Mouse (Mus musculus) limb, embryonic 11.5 days (tissue): ENCODE measurements around the gene Sar1b. TPM values are rescaled to one million over a fixed set of nuclear protein-coding genes. Genes with fewer than 3 reads are reported as not detected.

Experiments
- ATAC-seq: fragments of 200-750 bp; cut with Nextera tagmentation; 2 replicates; pipeline ENCODE4 v1.8.0; 2017; ENCODE audit warnings: low read depth; ENCODE audit not compliant: insufficient number of reproducible peaks, low FRiP score, low TSS enrichment
- DNase-seq: peaks from one replicate; pipeline ENCODE4 v3.0.0-alpha.2; 2015; ENCODE audit warnings: low spot score
- H3K27ac ChIP-seq: fragments of 300-500 bp; sonication (generic); replicated peaks from 2 replicates; pipeline ENCODE4 v1.5.1; 2014; ENCODE audit warnings: low read depth, mild to moderate bottlenecking, low read length
- H3K27me3 ChIP-seq: fragments of 300-500 bp; sonication (generic); 2 replicates; pipeline ENCODE4 v1.6.1; 2014; ENCODE audit warnings: mild to moderate bottlenecking, low read length, mixed read lengths; ENCODE audit not compliant: control insufficient read depth, insufficient read depth
- H3K36me3 ChIP-seq: fragments of 300-500 bp; sonication (generic); 2 replicates; pipeline ENCODE4 v1.6.1; 2014; ENCODE audit warnings: mild to moderate bottlenecking, low read length, moderate library complexity, mixed read lengths; ENCODE audit not compliant: control insufficient read depth, insufficient read depth
- H3K4me1 ChIP-seq: fragments of 300-500 bp; sonication (generic); 2 replicates; pipeline ENCODE4 v1.6.1; 2014; ENCODE audit warnings: low read length, mixed read lengths; ENCODE audit not compliant: control insufficient read depth, insufficient read depth
- H3K4me2 ChIP-seq: fragments of 300-500 bp; sonication (generic); 2 replicates; pipeline ENCODE4 v1.6.1; 2014; ENCODE audit warnings: low read depth, mild to moderate bottlenecking, moderate library complexity; ENCODE audit not compliant: severe bottlenecking
- H3K4me3 ChIP-seq: fragments of 300-500 bp; sonication (generic); 2 replicates; pipeline ENCODE4 v1.5.1; 2014; ENCODE audit warnings: low read depth, low read length
- H3K9ac ChIP-seq: fragments of 300-500 bp; sonication (generic); 2 replicates; pipeline ENCODE4 v1.6.1; 2014; ENCODE audit warnings: mild to moderate bottlenecking, low read length
- H3K9me3 ChIP-seq: fragments of 300-500 bp; sonication (generic); 2 replicates; pipeline ENCODE4 v1.6.1; 2016; ENCODE audit warnings: low read length; ENCODE audit not compliant: control insufficient read depth
- WGBS: fragments of 180-500 bp; shearing (Covaris S2); extraction: QIAGEN DNeasy Blood & Tissue Kit; methylation state at CpG from one replicate; pipeline ENCODE4 v1.1.7; 2014; 5-methylcytosine and 5-hydroxymethylcytosine counted together
- polyA plus RNA-seq: library from polyadenylated mRNA; unstranded; fragments of >200 nt; fragmentation: Nextera tagmentation; extraction: Ambion mirVana; gene quantifications from 2 replicates; pipeline ENCODE4 v1.2.1, GENCODE M21; 2014

The Sar1b gene
- polyA plus RNA-seq, 1 experiment from 2014 or later: 89.5 TPM

DNA sequence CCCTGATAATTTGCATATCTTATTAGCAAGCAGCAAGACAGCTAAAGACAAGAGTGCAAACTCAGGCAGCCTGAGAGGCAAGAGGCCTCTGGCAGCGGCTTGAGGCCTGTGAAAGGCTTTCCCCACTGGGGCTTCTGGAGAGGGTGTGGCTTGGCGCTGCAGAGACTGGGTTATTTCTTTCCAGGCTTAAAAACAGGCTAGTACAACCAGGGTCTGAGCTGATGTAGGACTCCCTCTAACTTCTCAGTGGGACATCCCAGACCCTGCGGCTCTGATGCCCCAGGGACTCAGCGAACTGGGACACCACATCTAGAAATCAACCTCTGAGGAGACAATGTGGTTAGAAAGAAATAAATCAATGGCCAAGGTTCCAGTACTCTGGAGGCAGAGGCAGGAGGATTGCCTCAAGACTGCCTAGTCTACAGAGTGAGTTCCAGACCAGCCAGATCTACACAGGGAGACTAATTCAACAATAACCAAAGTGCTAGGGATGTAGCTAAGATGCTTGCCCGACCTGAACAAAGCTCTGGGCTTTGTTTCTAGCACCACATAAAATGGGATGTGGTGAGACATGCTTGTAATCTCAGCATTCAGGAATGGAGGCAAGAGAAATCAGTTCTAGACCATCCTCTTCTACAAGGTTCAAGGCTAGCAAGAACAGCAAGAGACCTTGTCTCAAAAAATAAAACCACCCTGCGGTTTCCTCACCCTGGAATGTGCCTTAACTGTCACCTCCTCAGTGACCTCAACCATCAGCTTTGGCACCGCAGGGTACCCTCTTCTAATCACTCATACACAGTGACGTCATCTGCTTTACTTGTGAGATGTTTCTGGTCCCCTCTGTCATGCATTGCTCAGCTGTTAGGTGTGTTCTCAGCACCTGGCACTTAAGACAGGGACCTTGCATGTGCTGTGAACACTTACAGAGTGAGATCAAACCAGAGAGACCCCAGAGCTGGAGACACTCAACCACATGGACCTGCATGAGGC lies 74.0 kb downstream of the Sar1b start:
- Histone ChIP-seq H3K36me3 (no peaks in the 10 kb centered on the region), H3K9me3 (no peaks in the 10 kb centered on the region), H3K4me3 (no peak overlapping the region), H3K9ac (no peak overlapping the region), H3K27ac (no peak overlapping the region), H3K27me3 (no peaks in the 10 kb centered on the region), H3K4me1 (no peaks in the 10 kb centered on the region), H3K4me2 (no peak overlapping the region)
- no peak for ATAC-seq
- 75% methylated on average over 8 of the region's 8 CpGs for WGBS
- DNase-seq: no peak

DNA sequence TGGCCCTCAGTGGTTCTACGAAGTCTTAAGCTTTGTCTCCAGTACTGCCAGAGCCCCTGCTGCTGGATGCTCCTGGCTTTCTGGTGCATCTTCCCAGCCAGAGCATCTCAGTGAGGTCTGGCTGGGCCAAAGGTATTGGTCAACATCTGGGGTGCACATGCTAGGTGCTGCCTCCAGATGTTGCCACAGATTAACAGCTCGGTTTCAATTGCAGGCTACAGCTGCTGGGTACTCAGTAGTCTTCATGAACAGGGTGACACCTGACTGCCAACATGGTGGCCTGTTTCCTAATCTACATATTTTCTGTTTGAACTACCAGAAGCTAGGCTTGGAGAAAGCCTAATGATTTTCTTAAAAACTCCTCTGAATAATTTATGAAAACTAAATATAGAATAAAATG lies 75.6 kb downstream of the Sar1b start:
- no peaks in the 10 kb centered on the region for H3K4me1 ChIP-seq
- no peak overlapping the region for H3K4me2 ChIP-seq
- WGBS: 70% methylated on average over 2 of the region's 2 CpGs

DNA sequence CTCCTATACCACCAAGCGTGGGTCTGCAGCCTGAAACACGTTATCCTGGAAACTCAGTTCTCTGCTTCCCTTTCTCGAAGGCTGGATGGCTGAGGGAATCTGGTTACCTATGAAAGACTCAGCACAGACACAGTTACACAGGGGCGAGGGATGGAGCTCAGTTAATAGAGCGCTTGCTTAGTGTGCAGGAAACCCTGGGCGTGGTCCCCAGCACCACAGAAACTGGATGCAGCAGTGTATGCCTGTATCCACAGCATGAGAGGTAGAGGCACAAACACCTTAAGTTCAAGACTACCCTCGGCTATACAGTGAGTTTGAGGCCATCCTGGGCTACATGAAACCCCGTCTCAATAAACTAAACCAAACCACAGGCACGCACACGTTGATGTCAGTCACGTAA lies 76.5 kb downstream of the Sar1b start:
- no peak for ATAC-seq
- 86% methylated on average over 11 of the region's 11 CpGs for WGBS
- H3K36me3 ChIP-seq: no peaks in the 10 kb centered on the region

More for the DNA sequence above, 75.6 kb downstream of the Sar1b start:
- Histone ChIP-seq H3K9ac (no peak overlapping the region), H3K4me3 (no peak overlapping the region), H3K9me3 (no peaks in the 10 kb centered on the region), H3K27me3 (no peaks in the 10 kb centered on the region), H3K36me3 (no peaks in the 10 kb centered on the region), H3K27ac (no peak overlapping the region)
- ATAC-seq (no peak), DNase-seq (no peak)

DNA sequence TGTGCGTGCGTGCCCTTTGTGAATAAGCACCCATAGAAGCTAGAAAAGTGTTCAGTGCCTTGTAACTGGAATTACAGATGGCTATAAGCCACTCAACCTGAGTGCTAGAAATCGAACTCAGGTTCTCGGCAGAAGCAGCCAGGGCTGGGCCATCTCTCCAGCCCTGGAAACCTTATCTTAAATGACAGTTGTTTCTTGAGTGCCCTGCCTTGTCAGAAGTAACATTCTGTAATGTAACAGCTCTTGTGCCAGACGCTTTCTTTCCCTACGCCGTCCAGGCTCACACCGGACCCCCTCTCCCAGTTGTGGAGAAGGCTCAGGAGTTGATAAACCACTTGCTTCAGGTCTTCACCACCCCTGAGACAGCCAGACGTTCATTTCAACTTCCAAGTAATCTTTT lies 77.2 kb downstream of the Sar1b start:
- WGBS: 82% methylated on average over 9 of the region's 9 CpGs
- DNase-seq (no peak), ATAC-seq (no peak)
- Histone ChIP-seq H3K9ac (no peak overlapping the region), H3K27ac (no peak overlapping the region), H3K9me3 (no peaks in the 10 kb centered on the region), H3K4me3 (no peak overlapping the region), H3K36me3 (no peaks in the 10 kb centered on the region), H3K4me2 (no peak overlapping the region), H3K4me1 (no peaks in the 10 kb centered on the region), H3K27me3 (no peaks in the 10 kb centered on the region)

More for the DNA sequence above, 76.5 kb downstream of the Sar1b start:
- Histone ChIP-seq H3K9ac (no peak overlapping the region), H3K4me2 (no peak overlapping the region), H3K4me3 (no peak overlapping the region), H3K27ac (no peak overlapping the region), H3K27me3 (no peaks in the 10 kb centered on the region), H3K4me1 (no peaks in the 10 kb centered on the region), H3K9me3 (no peaks in the 10 kb centered on the region)
- no peak for DNase-seq

DNA sequence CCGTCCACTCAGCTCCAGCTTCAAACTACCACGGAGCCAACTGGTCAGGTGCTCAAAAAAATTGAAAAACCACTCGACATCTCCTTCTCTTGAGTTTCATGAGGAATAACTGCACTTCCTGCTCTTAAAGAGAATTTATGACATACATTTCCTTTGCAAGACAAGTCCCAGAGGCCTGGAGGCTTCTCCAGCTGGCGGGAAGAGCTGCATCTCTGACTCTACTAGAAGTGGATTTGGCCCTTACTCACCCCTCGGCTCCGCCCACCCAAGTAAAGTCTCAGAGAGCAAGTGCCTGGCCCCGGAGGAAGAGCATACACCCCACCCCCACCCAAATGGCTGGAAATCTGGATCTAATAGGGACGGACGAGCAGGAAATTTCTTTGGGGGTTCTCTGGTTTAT lies 77.7 kb downstream of the Sar1b start:
- H3K27me3 ChIP-seq: no peaks in the 10 kb centered on the region
- no peaks in the 10 kb centered on the region for H3K4me1 ChIP-seq
- no peak overlapping the region for H3K27ac ChIP-seq
- H3K9me3 ChIP-seq: no peaks in the 10 kb centered on the region
- H3K4me2 ChIP-seq: no peak overlapping the region
- DNase-seq: no peak
- H3K36me3 ChIP-seq: no peaks in the 10 kb centered on the region
- WGBS: 59% methylated on average over 9 of the region's 9 CpGs
- ATAC-seq: no peak
- H3K9ac ChIP-seq: no peak overlapping the region
- H3K4me3 ChIP-seq: no peak overlapping the region

Other genes with a start within 250 kb of the Sar1b start
- gene Phykpl, start 178.9 kb upstream of the Sar1b start, polyA plus RNA-seq: 11.0 and 12.5 TPM in 2 replicates
- gene Hnrnpab, start 156.8 kb upstream of the Sar1b start, polyA plus RNA-seq: 796 and 869 TPM in 2 replicates
- 180 and 181 TPM in 2 replicates for gene Nhp2, start 144.0 kb upstream of the Sar1b start, polyA plus RNA-seq
- gene Rmnd5b, start 127.8 kb upstream of the Sar1b start, polyA plus RNA-seq: 38.1 and 40.8 TPM in 2 replicates
- 14.3 and 18.2 TPM in 2 replicates for gene N4bp3, start 112.8 kb upstream of the Sar1b start, polyA plus RNA-seq
- 2.4 and 2.5 TPM in 2 replicates for gene D930048N14Rik, start 112.7 kb upstream of the Sar1b start, polyA plus RNA-seq
- gene 0610009B22Rik, start 74.8 kb upstream of the Sar1b start, polyA plus RNA-seq: 89.1 and 95.4 TPM in 2 replicates
- 11.4 and 13.6 TPM in 2 replicates for gene Sec24a, start 53 bp upstream of the Sar1b start, polyA plus RNA-seq
- 0.28 and 0.44 TPM in 2 replicates for gene Jade2, start 94.0 kb downstream of the Sar1b start, polyA plus RNA-seq
- gene Cdkn2aipnl, start 204.0 kb downstream of the Sar1b start, polyA plus RNA-seq: 129 and 139 TPM in 2 replicates
- 170 and 191 TPM in 2 replicates for gene Ube2b, start 237.1 kb downstream of the Sar1b start, polyA plus RNA-seq
- gene Cdkl3, start 240.5 kb downstream of the Sar1b start, polyA plus RNA-seq: 9.6 and 13.3 TPM in 2 replicates